Mouse (Mus musculus) megakaryocyte, embryonic 14.5 days (primary cell): ENCODE results near the gene Bcl2l10.

Experiments used
- FLI1 ChIP-seq: IDR thresholded peaks from 2 replicates; pipeline ENCODE4 v1.6.1; 2012; ENCODE audit warnings: low read length, inconsistent platforms, mixed read lengths
- GATA1 ChIP-seq: IDR thresholded peaks from 3 replicates; pipeline ENCODE4 v1.6.1; 2012; ENCODE audit warnings: mixed read lengths, low read length, inconsistent platforms, borderline replicate concordance

GRCm38 (mm10) chr9:75319365-75319764 is 28.2 kb upstream of the Bcl2l10 start:
- TF ChIP-seq GATA1 (no peak), FLI1 (no peak)
